Mouse (Mus musculus) embryo, embryonic 11.5 days (tissue): ENCODE measurements around the gene Gm11213.

Experiments used
- DNase-seq: peaks from one replicate; pipeline ENCODE4 v3.0.0-alpha.2; 2012; ENCODE audit warnings: low read depth, low spot score

The Gm11213 gene

DNA sequence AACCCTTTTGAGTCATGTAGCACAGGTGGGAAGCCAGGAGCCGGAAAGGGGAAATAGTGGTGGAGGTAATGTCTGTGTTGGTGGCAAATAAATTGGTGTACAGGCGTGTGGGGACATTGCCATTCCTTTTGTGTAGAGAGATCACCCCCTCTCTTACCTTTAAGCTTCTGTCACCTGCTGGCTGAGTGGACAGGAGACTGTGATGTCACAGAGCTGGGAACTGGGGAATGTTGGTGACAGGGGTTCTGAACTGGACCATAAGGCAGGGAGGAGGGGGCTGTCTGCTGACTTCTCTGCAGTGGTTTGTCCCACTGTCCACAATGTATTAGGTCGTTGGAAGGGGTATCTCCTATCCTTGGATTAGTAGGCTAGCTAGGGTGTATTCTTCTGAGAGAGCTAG, at the start of gene Gm11213:
TSS of gene Gm11213 (minus strand) at position 317 of the 400 bp plus-strand sequence.
- no peak for DNase-seq

GRCm38 (mm10) chr4:63654381-63654780, 49.3 kb upstream of the Gm11213 start:
- no peak for DNase-seq

DNA sequence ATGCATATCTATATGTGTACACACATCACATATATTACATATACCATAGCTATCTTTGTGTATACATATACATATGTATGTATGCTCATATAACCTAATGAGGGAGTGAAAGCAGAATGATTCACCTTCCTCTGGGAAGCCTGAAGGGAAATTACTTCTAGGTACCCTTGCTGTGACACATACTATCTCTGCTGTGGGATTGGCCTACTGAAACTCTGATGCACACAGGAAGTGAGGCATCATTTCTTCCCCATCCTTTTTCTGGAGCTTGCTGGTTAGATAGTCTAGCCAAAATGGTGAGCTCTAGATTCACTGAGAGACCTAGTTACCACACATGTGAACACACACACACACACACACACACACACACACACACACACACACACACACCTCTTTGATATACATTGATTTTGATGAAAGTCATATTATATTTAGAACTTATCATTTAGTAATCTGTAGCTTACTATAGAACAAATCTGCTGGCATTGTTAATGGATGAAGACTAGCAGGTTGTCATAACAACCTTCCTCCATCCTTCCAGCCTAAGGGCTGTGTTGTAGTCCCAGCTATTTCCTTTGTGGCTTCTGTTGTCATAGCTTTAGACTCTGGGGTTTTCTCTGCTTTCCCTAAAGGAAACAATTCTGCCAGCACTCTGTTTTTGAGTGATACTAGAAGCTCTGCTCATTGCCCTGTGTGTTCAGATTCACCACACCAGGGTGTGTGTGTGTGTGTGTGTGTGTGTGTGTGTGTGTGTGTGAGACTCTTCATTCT, 39.1 kb upstream of the Gm11213 start:
- no peak for DNase-seq

GRCm38 (mm10) chr4:63639842-63640241, 34.8 kb upstream of the Gm11213 start:
- no peak for DNase-seq

DNA sequence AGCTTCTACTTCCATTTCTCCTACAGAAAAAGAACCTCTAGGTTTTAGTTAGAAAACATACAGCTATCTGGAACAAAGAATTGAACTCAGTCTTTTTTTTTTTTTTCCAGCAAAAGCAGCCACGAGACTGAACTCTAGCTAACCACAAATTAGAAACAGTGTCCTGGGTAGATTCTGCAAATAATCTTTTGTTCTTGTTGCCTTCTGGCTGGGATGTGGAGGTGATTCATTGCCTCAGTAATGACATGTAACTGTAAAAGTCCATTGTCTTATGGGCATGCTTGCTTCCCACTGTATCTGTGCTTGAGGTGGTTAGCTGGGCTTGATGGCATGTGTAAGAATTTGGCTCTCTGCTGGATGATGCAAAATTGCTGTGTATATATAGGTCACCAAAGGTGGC, 33.5 kb upstream of the Gm11213 start:
- no peak for DNase-seq

DNA sequence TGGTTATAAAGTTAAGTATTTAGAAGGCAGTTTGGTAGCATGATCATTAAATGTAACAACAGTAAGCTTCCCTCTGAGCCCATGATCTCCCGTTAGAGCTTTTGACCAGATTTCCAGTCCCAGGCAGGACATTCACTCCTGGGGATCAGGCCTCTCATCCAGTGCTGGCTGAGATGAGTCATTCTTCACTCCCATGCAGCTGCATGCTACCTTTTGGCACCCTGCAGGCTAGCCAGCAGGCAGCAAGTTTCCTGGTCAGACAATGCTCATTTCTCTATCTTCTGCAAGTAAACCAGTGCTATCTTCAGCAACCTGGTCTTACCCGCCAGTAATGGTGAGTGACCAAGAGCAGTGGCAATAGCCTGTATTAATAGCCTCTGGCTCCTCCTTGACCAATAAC, 28.1 kb upstream of the Gm11213 start:
- DNase-seq = no peak

DNA sequence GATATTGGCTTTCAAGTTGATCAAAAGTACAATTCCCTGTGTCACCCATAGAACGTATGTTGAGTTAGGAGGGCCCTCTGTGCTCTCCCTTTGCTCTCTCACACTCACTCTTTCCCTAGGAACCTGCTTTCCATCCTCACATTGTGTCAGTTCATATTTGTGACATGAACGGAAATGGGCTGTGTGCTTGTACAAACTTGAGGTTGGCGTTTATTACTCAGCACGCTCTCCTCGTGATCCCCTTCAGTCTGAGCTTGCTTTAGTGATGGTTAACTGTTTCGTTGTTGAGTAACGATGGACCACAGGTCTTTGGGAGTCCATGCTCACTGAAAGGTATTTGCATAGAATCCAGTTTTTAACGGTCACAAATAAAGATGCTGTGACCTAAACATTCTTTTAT, 22.1 kb upstream of the Gm11213 start:
- no peak for DNase-seq

- no peak for DNase-seq
Observed at GRCm38 (mm10) chr4:63625563-63626080, 20.6 kb upstream of the Gm11213 start.

GRCm38 (mm10) chr4:63622378-63622835, 17.3 kb upstream of the Gm11213 start, which contains the start of gene Tex48:
Gene Tex48, minus strand, starts transcription at chr4:63622428.
- peak; percentile 17 for DNase-seq

DNA sequence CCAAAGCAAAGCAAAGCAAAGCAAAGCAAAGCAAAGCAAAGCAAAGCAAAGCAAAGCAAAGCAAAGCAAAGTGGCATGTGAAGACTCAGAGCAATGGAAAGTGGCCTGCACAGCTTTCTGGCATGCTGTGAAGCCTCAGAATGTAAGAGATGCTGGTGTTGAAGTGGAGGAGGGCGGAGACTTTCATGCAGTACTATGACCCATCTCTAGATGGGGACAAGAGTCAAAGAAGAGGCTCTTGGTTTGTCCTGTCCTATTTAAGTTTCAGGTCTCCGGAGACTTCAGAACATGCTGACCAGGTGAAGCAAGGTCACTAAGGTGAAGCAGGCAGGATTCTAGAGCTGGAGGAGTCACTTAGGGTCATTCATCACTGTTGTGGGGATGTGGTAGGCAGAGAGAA, 16.8 kb upstream of the Gm11213 start:
- DNase-seq = no peak

GRCm38 (mm10) chr4:63608391-63608790, 3.3 kb upstream of the Gm11213 start:
- DNase-seq = no peak

DNA sequence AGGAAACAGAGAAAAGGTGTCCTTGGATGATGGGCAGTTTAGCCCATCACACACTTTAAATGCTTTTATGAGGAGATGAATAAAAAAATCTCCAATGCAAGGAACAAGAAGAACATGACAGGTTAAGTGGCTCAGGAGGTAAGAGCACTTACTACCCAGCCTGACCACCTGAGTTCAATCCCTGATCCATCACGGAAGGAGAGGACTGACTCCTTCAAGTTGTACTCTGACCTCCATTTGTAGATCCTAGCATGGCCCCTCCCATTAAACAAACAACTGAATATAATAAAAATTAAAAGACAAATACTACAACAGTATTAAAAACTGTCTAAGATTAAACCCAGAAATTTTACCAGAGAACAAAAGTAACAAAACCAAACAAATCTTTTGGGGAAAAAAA, 907 bp upstream of the Gm11213 start:
- no peak for DNase-seq

- no peak for DNase-seq
Observed at GRCm38 (mm10) chr4:63605545-63605944, 484 bp upstream of the Gm11213 start.

DNA sequence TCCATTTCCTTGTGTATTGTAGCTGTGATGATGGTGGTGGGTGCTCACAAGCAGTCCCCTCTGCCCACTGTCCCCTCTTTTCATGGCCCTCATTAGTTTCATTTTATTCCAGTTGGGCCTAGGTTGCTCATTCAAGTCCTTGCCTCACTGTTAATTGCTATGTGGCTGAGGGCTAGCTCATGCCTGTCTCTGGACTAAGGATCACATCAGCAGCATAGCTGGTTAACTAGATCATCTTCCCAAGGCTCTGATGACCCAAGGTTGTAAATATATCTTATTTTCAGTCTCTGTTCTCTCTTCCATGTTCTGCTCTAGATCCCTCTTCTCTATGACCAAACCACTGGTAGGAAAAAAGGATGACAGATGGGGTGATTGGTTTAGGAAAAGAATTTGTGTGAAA, 3.8 kb downstream of the Gm11213 start:
- no peak for DNase-seq

DNA sequence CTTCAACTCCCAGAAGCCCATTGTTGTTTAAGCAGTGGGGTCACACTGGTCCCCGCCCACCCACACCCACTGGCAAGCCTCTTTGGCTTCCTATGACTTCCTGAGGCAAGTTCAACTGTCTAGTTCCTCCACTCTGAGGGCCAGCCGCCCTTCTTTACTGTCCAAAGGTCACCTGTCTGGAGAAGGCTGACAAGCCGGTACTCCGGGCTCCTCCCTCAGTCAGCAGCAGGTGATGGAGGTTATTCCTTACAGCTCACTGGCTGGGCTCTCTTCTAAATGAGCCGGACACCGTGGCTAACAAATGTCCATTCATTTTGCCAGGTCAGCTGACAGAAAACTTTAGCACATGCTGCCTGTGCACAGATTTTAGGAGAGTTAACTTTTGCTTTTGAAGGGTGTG, 4.3 kb downstream of the Gm11213 start:
- DNase-seq = no peak

DNA sequence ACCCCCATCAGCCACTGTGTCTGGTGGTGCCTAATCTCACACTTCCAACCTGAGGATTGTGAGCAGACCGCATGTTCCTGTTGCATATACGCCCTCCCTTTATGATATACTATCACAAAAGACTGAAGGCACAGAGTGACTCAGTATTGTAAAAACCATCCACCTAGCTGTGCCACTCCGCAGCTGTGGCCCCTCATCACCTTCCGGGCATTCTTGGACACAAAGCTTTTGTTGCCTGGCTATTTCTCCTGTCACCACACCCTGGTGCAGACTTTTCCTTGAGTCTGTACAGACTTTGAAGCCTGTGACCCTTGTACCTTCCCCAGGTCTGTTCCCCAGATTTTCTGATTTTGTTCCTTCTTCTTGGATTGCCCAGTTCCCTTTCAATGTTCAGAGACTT, 9.1 kb downstream of the Gm11213 start:
- no peak for DNase-seq

DNA sequence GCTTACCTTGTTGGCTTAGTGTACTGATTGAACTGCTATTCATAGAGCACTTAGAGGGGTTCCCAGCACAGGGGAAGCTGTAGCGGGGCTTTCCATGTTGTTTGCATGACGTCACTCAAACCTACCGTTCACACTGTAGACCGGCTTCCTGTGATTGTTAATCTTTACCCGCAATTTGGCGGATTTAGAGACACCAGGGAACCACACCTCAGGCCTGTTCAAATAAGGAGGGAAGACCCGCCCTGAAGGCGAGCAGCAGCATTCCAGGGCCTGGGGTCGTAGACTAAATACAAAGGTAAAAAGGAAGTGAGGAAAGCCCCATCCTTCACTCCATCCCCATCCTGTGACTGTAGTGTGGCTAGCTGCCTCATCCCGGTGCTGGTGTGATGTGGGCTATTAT, 9.8 kb downstream of the Gm11213 start:
- no peak for DNase-seq

GRCm38 (mm10) chr4:63594459-63595110, 10.5 kb downstream of the Gm11213 start:
- DNase-seq = no peak

- no peak for DNase-seq
Observed at GRCm38 (mm10) chr4:63590538-63590937, 14.5 kb downstream of the Gm11213 start.

GRCm38 (mm10) chr4:63589987-63590386, 15.1 kb downstream of the Gm11213 start:
- DNase-seq = no peak

DNA sequence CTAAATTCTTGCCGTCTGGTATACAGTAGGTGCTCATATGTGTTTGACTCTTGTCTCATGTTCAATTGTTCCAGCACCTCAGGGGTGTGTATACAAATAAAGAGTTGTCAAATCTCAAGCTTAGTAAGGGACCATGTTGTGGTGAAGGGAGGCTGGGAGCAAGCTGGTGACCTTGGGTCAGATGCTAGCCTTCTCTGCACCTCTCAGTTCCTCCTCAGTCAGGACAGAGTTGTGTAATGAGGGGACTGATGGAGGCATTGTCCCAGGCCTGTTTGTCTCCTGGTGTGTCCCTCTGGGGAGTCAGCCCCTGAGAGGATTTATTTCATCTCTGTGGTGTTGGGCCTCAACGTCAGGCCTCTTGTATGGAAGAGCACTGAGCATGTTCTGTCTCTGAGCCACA, 18.8 kb downstream of the Gm11213 start:
- no peak for DNase-seq

GRCm38 (mm10) chr4:63585216-63585615, 19.8 kb downstream of the Gm11213 start:
- no peak for DNase-seq

DNA sequence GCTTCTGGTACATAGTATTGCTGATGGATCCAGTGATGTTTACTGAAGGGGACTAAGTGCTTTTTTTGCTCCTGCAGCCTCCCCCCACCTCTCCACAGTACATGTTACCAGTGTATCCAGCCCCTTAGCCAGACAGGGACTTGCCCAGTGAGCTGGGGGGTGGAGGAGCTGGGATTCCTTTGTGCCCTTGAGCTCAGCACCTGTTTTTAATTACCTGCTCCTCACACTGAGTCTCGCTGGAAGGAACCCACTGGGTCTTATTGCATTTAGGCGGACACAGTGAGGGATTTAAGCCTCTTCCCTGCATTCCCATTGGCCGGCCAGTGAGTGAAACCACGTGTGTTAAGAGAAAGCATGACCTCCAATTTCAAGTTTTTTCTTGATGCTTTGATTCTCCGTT, 22.5 kb downstream of the Gm11213 start:
- DNase-seq = peak; percentile 63
